Mouse (Mus musculus) CH12.LX (cell line): ENCODE data around the gene Zfp605.

Experiments
- CHD1 ChIP-seq: IDR thresholded peaks from 2 replicates; pipeline ENCODE4 v1.6.1; 2012; ENCODE audit warnings: low read depth, low read length, improper control_type of control experiment, inconsistent platforms
- CHD2 ChIP-seq: IDR thresholded peaks from 2 replicates; pipeline ENCODE4 v1.6.1; 2011; ENCODE audit warnings: low read length, improper control_type of control experiment
- CTCF ChIP-seq, 2 experiments: IDR thresholded peaks in 1 of 2; conservative IDR thresholded peaks in 1 of 2; 2 replicates each; pipeline ENCODE4 v1.5.1; 2011 to 2012; ENCODE audit warnings: low read depth in 2 of 2, low read length in 2 of 2, improper control_type of control experiment in 1 of 2, inconsistent platforms in 1 of 2, mild to moderate bottlenecking in 1 of 2, moderate library complexity in 1 of 2
- EP300 ChIP-seq: IDR thresholded peaks from 2 replicates; pipeline ENCODE4 v1.6.1; 2011; ENCODE audit warnings: low read length, improper control_type of control experiment
- GABPA ChIP-seq: IDR thresholded peaks from 2 replicates; pipeline ENCODE4 v1.6.1; 2012; ENCODE audit warnings: low read depth, low read length, improper control_type of control experiment, inconsistent platforms; ENCODE audit not compliant: insufficient replicate concordance
- HCFC1 ChIP-seq: IDR thresholded peaks from 2 replicates; pipeline ENCODE4 v1.6.1; 2012; ENCODE audit warnings: low read depth, mild to moderate bottlenecking, inconsistent platforms, low read length, improper control_type of control experiment
- KAT2A ChIP-seq: IDR thresholded peaks from 2 replicates; pipeline ENCODE4 v1.6.1; 2012; ENCODE audit warnings: low read length, improper control_type of control experiment, inconsistent platforms; ENCODE audit not compliant: insufficient replicate concordance
- MAFK ChIP-seq: IDR thresholded peaks from 2 replicates; pipeline ENCODE4 v1.6.1; 2011; ENCODE audit warnings: low read length, improper control_type of control experiment; ENCODE audit not compliant: insufficient replicate concordance
- POLR2A ChIP-seq: IDR thresholded peaks from 2 replicates; pipeline ENCODE4 v1.6.1; 2011; ENCODE audit warnings: low read depth, mild to moderate bottlenecking, improper control_type of control experiment, low read length
- POLR2AphosphoS2 ChIP-seq: IDR thresholded peaks from 2 replicates; pipeline ENCODE4 v1.6.1; 2011; ENCODE audit warnings: low read depth, low read length, improper control_type of control experiment
- SMC3 ChIP-seq: IDR thresholded peaks from 2 replicates; pipeline ENCODE4 v1.6.1; 2011; ENCODE audit warnings: low read depth, low read length, improper control_type of control experiment
- TCF12 ChIP-seq: IDR thresholded peaks from 2 replicates; pipeline ENCODE4 v1.6.1; 2014; ENCODE audit warnings: low read depth, mild to moderate bottlenecking, inconsistent platforms, low read length, improper control_type of control experiment
- ZC3H11A ChIP-seq: IDR thresholded peaks from 2 replicates; pipeline ENCODE4 v1.6.1; 2012; ENCODE audit warnings: low read depth, mild to moderate bottlenecking, inconsistent platforms, low read length, improper control_type of control experiment
- ZNF384 ChIP-seq: IDR thresholded peaks from 2 replicates; pipeline ENCODE4 v1.6.1; 2012; ENCODE audit warnings: low read depth, low read length, improper control_type of control experiment, inconsistent platforms

DNA sequence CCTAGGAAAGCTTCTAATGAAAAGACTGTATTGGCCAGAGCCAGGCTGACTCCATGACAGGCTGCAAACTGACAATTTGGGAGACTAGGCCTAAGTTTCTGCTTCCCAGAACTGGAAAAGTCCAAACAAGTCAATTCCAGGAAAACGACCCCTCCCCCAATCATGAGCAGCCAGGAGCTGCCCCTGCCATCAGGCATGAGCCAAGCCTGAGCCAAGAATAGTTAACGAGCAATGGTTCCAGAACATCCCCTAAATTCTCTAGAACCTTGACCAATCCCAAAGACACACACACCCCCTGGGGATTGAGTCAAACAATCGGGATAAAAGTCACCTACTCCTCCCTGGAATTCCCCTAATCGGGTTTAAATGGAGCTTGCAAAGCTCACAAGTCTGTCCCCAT, 26.9 kb upstream of the Zfp605 start:
- TF ChIP-seq CTCF (conservative IDR thresholded peaks at IDR 0.05 in 1 of 2, IDR thresholded peaks at IDR 0.05 in 1 of 2; ENCODE audit: low read depth in 2 of 2, low read length in 2 of 2) (no peak), POLR2AphosphoS2 (no peak), ZC3H11A (no peak), POLR2A (no peak), SMC3 (no peak), TCF12 (no peak), CHD2 (no peak), ZNF384 (no peak), GABPA (no peak), CHD1 (no peak), MAFK (no peak), EP300 (no peak), HCFC1 (no peak), KAT2A (no peak)
